Comparison of ENCODE assay signal across 8 mouse cellular contexts in the genomic region with DNA sequence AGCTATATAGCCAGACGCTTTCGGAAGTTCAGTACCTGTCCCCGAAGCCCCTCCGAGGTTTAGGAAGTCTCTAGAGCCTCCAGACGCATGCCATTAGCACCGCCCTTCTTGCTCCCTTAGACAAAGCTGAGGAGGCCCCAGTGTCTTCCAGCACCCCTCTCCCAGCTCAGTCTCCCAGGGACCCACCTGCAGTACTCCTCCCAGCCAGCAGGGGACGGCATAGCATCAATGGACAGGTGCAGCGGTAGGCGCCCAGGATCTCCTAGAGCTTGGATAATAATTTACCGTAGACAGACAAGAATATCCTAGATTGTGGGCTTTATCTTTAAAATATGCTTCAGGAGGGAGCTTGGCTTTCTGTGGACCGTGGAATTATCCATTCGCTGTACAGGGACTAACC. TPM values are rescaled to one million over a fixed set of nuclear protein-coding genes. Genes with fewer than 3 reads are reported as not detected.
DNase-seq lines count a peak whose midpoint lies in the region; ATAC-seq and TF ChIP-seq lines count a peak whose summit lies in the region.
"Had no signal": no experiment of that assay in that cellular context is flagged by ENCODE, and none has a peak within 500 bp of the region (broad histone marks: within the 10 kb centered on the region; RNA-seq: fewer than 3 reads in every experiment).

No protein-coding gene starts in this region.

- no peaks in the 10 kb centered on the region for H3K9me3 ChIP-seq in intestine, embryonic 15.5 days
- H3K9me3 ChIP-seq in midbrain, embryonic 12.5 days, result no peaks in the 10 kb centered on the region
- H3K9me3 ChIP-seq: lung, embryonic 15.5 days had no signal

- no peak overlapping the region for H3K9ac ChIP-seq in intestine, embryonic 15.5 days
- no peak overlapping the region for H3K9ac ChIP-seq in midbrain, embryonic 12.5 days (replicated peaks)
- H3K9ac ChIP-seq: lung, embryonic 15.5 days had no signal

- peaks cover 19% of the 10 kb centered on the region for H3K4me1 ChIP-seq in intestine, embryonic 15.5 days (replicated peaks)
- H3K4me1 ChIP-seq in midbrain, embryonic 12.5 days, result 0 out of 2 replicates have a peak, but pooled peaks cover 8% of the 10 kb centered on the region

- H3K36me3 ChIP-seq in intestine, embryonic 15.5 days, result no peaks in the 10 kb centered on the region
- no peaks in the 10 kb centered on the region for H3K36me3 ChIP-seq in midbrain, embryonic 12.5 days
- H3K36me3 ChIP-seq: lung, embryonic 15.5 days had no signal

- ATAC-seq in intestine, embryonic 15.5 days, result peak; percentile 62; the same call in 1 of the 2 replicates
- peak; percentile 61 for ATAC-seq in midbrain, embryonic 12.5 days (ENCODE audit: low FRiP score, low read depth)

- H3K4me3 ChIP-seq in gastrocnemius, adult 2 months, result no peak overlapping the region
- no peak overlapping the region for H3K4me3 ChIP-seq in intestine, embryonic 15.5 days (replicated peaks)
- no peak overlapping the region for H3K4me3 ChIP-seq in midbrain, embryonic 12.5 days
- H3K4me3 ChIP-seq: lung, embryonic 15.5 days had no signal

- H3K27me3 ChIP-seq in intestine, embryonic 15.5 days (replicated peaks), result no peaks in the 10 kb centered on the region
- H3K27me3 ChIP-seq in midbrain, embryonic 12.5 days, result peaks cover 4% of the 10 kb centered on the region; the same call in 1 of the 2 replicates
- H3K27me3 ChIP-seq: lung, embryonic 15.5 days had no signal

- no peak overlapping the region for H3K27ac ChIP-seq in gastrocnemius, adult 2 months
- no peak overlapping the region for H3K27ac ChIP-seq in intestine, embryonic 15.5 days
- H3K27ac ChIP-seq in midbrain, embryonic 12.5 days (replicated peaks), result no peak overlapping the region
- H3K27ac ChIP-seq: lung, embryonic 15.5 days had no signal

- peak; percentile 79 for DNase-seq in R1 (ENCODE audit: low read depth, low spot score)
- DNase-seq in cerebellum, adult 8-10 months, result peak; percentile 80
- DNase-seq in gastrocnemius, adult 2 months, result peak; percentile 86
- DNase-seq in left cerebral cortex, postnatal 36 days (ENCODE audit: low spot score in 2 of 2), result peak; percentile 46 to 63
- peak; percentile 65 for DNase-seq in spleen, adult 12 weeks (ENCODE audit: low spot score)

- intact Hi-C loops in gastrocnemius, adult 2 months (cut with DNase I), result loop anchor here (1.0 to 5.0 kb wide), 2 partner anchors 119 to 210 kb away; no protein-coding TSS in a partner anchor
- intact Hi-C loops in left cerebral cortex, postnatal 36 days (cut with DNase I), result loop anchor here (2.0 to 10.0 kb wide), 5 partner anchors 62 to 388 kb away; a partner anchor contains a TSS

- no peak for TF ChIP-seq CTCF in gastrocnemius, adult 2 months (IDR thresholded peaks at IDR 0.05)

- 15% methylated on average over 12 of the region's 12 CpGs for WGBS in intestine, embryonic 15.5 days
- 11% methylated on average over 12 of the region's 12 CpGs for WGBS in midbrain, embryonic 12.5 days

- peak overlapping the region; percentile 19; the same call in 1 of the 2 replicates for H3K4me2 ChIP-seq in intestine, embryonic 15.5 days (replicated peaks)
- no peak overlapping the region for H3K4me2 ChIP-seq in midbrain, embryonic 12.5 days (replicated peaks)
- H3K4me2 ChIP-seq: lung, embryonic 15.5 days had no signal

RNA-seq across cellular contexts. Expression of a gene that starts 7.4 kb away (rescaled TPM):
- 100 to 1,000 TPM; 120 to 133 TPM for total RNA-seq in gastrocnemius, adult 2 months (2021)
- 196 and 209 TPM in 2 replicates for polyA plus RNA-seq in intestine, embryonic 15.5 days (2015; fragmentation: Nextera tagmentation; extraction: Ambion mirVana)
- total RNA-seq in left cerebral cortex, postnatal 36 days (2021), result 100 to 1,000 TPM; 136 to 158 TPM
- polyA plus RNA-seq in midbrain, embryonic 12.5 days (2016; fragmentation: Nextera tagmentation; extraction: Ambion mirVana), result 280 and 286 TPM in 2 replicates
